Mouse (Mus musculus) kidney, adult 2 months (tissue): ENCODE measurements around the gene Chst11. TPM values are rescaled to one million over a fixed set of nuclear protein-coding genes. Genes with fewer than 3 reads are reported as not detected.

Experiments used
- DNase-seq: peaks from one replicate; pipeline ENCODE4 v3.0.0; 2021
- H3K27ac ChIP-seq: fragments of 200-500 bp; 2 replicates; pipeline ENCODE4 v1.5.1; 2012; ENCODE audit warnings: low read depth, low read length, control low read depth, inconsistent platforms; ENCODE audit not compliant: insufficient read depth
- H3K27me3 ChIP-seq: fragments of 200-500 bp; replicated peaks from 2 replicates; pipeline ENCODE4 v1.6.1; 2012; ENCODE audit warnings: mild to moderate bottlenecking, moderate library complexity, low read length, inconsistent platforms; ENCODE audit not compliant: control insufficient read depth, insufficient read depth
- H3K36me3 ChIP-seq: fragments of 200-500 bp; 2 replicates; pipeline ENCODE4 v1.6.1; 2012; ENCODE audit warnings: mild to moderate bottlenecking, moderate library complexity, low read length, inconsistent platforms; ENCODE audit not compliant: control insufficient read depth, insufficient read depth
- H3K4me1 ChIP-seq: fragments of 200-500 bp; 2 replicates; pipeline ENCODE4 v1.6.1; 2011; ENCODE audit warnings: low read length; ENCODE audit not compliant: control insufficient read depth, insufficient read depth
- H3K4me3 ChIP-seq: fragments of 200-500 bp; 2 replicates; pipeline ENCODE4 v1.5.1; 2011; ENCODE audit warnings: mild to moderate bottlenecking, low read depth, low read length, control low read depth; ENCODE audit not compliant: insufficient read depth
- CTCF ChIP-seq: fragments of 200-500 bp; conservative IDR thresholded peaks from 2 replicates; pipeline ENCODE4 v1.5.1; 2011; ENCODE audit warnings: low read depth, mild to moderate bottlenecking, control low read depth, low read length, moderate library complexity, mixed read lengths; ENCODE audit not compliant: insufficient read depth, insufficient read length
- POLR2A ChIP-seq: fragments of 200-500 bp; IDR thresholded peaks from one replicate; pipeline ENCODE4 v1.6.1; 2011; ENCODE audit warnings: low read depth, low read length, control low read depth
- WGBS: fragments of 180-500 bp; shearing (Covaris S2); methylation state at CpG from one replicate; pipeline ENCODE4 v1.1.7; 2018; 5-methylcytosine and 5-hydroxymethylcytosine counted together
- polyA plus RNA-seq: library from polyadenylated mRNA; depleted of rRNA; stranded (reverse); fragments of >200 nt; gene quantifications from 2 replicates; pipeline ENCODE4 v1.2.3, GENCODE M21; 2012

Chst11 gene
- polyA plus RNA-seq, 1 experiment = 8.0 TPM

DNA sequence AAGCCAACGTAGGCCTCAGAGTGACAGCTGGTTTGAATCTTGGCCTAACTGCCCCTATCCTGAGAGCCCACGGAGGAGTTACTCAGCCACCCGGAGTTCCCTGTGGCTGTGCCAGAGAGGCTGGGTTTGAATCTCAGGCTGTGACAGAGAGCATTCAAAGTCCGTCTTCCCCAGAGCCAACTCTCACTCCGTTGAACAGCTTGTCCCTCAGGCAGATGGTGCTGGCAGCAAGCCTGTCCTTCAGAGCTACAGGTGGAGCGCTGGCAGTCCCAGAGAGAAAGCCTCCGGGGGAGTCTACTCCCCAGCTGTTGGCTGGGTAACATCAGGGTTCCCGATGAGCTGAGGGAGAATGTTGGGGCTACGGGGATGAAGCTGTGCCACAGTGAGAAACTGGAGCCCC, 77.0 kb downstream of the Chst11 start:
- peaks cover 19% of the 10 kb centered on the region; the same call in 1 of the 2 replicates for H3K4me1 ChIP-seq
- DNase-seq = peak; percentile 92
- WGBS = 48% methylated on average over 9 of the region's 9 CpGs
- TF ChIP-seq POLR2A (no peak), CTCF (no peak)
- H3K4me3 ChIP-seq = no peak overlapping the region
- H3K27me3 ChIP-seq = no peaks in the 10 kb centered on the region
- no peak overlapping the region for H3K27ac ChIP-seq
- no peaks in the 10 kb centered on the region for H3K36me3 ChIP-seq

DNA sequence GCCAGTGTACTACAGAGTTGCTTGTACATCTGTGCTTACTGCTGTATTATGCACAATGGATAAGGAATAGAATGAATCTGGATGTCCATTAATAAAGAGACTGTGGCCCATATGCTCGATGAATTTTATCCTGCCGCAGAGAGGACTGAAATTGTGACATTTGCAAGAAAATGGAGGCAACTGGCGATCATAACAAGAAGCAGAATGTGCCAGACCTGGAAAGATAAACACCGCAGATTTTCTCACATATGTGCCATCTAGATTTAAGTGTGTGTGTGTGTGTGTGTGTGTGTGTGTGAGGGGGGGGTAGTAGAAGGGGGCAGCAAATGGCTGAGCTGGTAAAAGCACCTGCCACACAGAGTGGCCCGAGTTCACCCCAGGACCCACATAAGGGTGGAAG, 79.5 kb downstream of the Chst11 start:
- no peak for DNase-seq
- H3K36me3 ChIP-seq = no peaks in the 10 kb centered on the region
- no peak overlapping the region for H3K27ac ChIP-seq
- TF ChIP-seq POLR2A (no peak), CTCF (no peak)
- H3K27me3 ChIP-seq = no peaks in the 10 kb centered on the region
- H3K4me1 ChIP-seq = peaks cover 25% of the 10 kb centered on the region; the same call in 1 of the 2 replicates
- H3K4me3 ChIP-seq = no peak overlapping the region
- WGBS = 93% methylated on average over 5 of the region's 5 CpGs

DNA sequence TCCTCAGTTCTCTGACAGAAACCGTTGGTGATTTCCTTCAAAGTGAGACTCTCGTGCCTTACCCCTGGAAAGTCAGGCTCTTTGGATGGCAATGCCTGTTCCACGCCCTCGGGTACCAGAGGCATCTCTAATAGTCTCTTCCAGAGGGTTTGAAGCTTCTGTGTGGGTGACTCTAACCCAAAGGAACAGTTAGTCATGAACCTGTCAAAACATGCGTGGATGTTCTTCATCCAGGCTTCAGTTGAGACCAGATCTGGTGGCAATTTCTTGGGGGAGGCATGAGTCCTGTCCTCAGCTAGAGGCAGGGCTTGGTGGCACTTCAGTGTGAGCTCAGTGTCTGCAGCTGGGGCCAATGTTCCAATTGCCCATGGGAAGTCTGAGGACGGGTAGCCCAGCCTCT, 80.9 kb downstream of the Chst11 start:
- WGBS = 79% methylated on average over 6 of the region's 6 CpGs

DNA sequence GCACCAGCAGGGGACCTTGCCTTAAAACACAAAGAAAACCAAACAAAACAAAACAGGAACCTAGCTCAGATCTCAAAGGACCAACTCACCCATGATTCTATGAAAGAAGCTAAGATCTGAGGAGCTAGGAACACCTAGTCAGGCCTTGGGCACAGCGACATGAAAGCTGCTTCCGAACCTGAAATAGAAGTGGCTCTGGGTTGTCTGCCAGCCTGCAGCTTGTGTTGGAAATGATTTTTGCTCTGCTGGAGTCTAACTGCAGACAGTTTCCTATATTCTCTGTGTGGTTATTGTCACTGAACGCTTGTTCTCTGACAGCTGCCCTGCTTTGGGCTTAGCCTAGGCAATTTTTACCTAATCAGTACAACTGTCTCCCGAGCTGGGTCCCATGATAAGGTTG, 82.0 kb downstream of the Chst11 start:
- TF ChIP-seq CTCF = no peak
- TF ChIP-seq POLR2A = no peak
- WGBS = 86% methylated on average over 4 of the region's 4 CpGs
- Histone ChIP-seq H3K36me3 (no peaks in the 10 kb centered on the region), H3K27me3 (no peaks in the 10 kb centered on the region), H3K27ac (no peak overlapping the region), H3K4me1 (peaks cover 16% of the 10 kb centered on the region; the same call in 1 of the 2 replicates), H3K4me3 (no peak overlapping the region)
- DNase-seq = no peak

More for the DNA sequence above, 80.9 kb downstream of the Chst11 start:
- H3K27me3 ChIP-seq = no peaks in the 10 kb centered on the region
- H3K4me3 ChIP-seq = no peak overlapping the region
- H3K27ac ChIP-seq = no peak overlapping the region
- no peak for TF ChIP-seq POLR2A
- no peak for TF ChIP-seq CTCF
- no peaks in the 10 kb centered on the region for H3K36me3 ChIP-seq
- DNase-seq = no peak
- H3K4me1 ChIP-seq = peaks cover 19% of the 10 kb centered on the region; the same call in 1 of the 2 replicates

DNA sequence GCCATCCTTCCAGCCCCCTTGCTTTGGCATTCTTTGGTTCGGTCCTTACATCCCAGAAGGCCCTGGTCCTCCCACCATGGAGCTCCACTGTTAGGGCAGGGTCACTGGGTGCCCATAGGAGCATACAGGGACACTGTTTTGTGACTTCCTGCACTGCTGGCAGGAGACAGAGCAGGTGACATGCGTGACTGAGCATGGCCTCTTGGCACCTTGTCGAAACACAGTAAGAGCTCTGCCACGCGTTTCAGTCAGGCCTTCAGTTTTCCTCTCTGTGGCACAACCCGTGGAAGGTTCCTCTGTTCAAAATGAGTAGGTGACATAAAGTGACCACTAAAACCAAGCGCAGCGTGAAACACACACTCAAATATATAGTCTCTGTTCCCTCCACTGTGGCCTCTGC, 83.2 kb downstream of the Chst11 start:
- WGBS = 59% methylated on average over 8 of the region's 8 CpGs
- no peak overlapping the region for H3K27ac ChIP-seq
- H3K36me3 ChIP-seq = no peaks in the 10 kb centered on the region
- DNase-seq = peak; percentile 69
- no peaks in the 10 kb centered on the region for H3K27me3 ChIP-seq
- no peak for TF ChIP-seq CTCF
- TF ChIP-seq POLR2A = no peak
- no peak overlapping the region for H3K4me3 ChIP-seq
- peaks cover 12% of the 10 kb centered on the region; the same call in 1 of the 2 replicates for H3K4me1 ChIP-seq

DNA sequence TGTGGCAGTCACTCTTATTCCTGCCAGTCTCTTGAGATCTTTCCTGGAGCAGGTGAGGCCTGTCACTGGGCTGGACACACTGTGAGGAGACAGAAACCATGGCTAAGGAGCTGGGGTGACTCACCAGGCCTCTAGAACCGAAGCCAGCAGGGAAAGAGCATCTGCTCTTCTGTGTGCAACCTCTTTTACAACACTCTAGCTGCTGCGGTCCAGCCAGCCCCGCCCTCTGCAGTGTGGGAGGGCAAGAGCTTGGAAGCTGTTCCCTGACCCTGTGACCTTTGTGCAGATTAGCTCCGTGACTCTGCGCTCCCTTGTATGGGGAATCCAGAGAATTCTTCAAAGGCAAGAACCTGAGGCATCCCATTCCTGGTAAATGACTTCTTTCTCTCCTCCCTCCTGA, 84.5 kb downstream of the Chst11 start:
- peaks cover 12% of the 10 kb centered on the region; the same call in 1 of the 2 replicates for H3K4me1 ChIP-seq

DNA sequence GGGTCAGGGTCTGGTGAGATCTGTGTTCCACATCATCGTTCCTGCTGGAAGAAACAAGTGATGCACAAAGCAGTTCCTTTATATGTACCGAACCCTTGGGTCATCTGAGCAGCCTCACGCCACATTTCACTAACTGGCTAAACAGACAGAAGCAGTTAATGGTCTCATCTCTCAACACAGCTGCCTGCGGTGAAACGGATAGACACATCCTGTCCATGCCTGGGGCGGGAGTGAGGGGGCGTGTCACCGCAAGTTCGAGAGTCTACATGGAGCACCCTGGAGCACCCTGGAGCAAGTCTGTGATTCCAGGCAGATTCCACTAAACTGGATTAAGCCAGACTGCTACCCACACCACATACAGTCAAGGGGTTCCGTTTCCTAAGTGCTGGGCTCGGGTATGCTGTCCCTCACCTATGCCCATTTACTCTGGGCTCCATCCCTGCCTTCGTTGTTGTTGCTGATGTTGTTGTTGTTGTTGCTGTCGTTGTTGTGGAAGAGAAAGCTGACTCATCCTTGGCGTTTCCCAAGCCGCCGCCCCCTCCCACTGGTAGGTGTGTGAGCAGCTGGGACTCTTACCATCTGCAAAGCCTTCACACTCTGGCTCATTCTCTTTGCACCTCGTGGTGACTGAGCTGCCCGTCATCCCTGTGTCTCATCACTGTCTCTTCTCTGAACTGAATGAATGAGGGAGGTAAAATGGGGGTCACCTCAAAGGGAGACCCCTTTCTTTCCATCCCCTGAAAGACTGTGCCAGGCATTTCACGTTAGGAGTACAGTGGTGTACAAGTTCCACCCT, 86.7 kb downstream of the Chst11 start:
- Histone ChIP-seq H3K4me1 (peaks cover 12% of the 10 kb centered on the region; the same call in 1 of the 2 replicates), H3K4me3 (no peak overlapping the region), H3K27me3 (no peaks in the 10 kb centered on the region), H3K27ac (no peak overlapping the region), H3K36me3 (no peaks in the 10 kb centered on the region)
- 63% methylated on average over 19 of the region's 19 CpGs for WGBS
- no peak for DNase-seq
- TF ChIP-seq CTCF = no peak
- no peak for TF ChIP-seq POLR2A

More for the DNA sequence above, 84.5 kb downstream of the Chst11 start:
- H3K27me3 ChIP-seq = no peaks in the 10 kb centered on the region
- peak; percentile 66 for DNase-seq
- H3K36me3 ChIP-seq = no peaks in the 10 kb centered on the region
- WGBS = 32% methylated on average over 5 of the region's 5 CpGs
- no peak overlapping the region for H3K4me3 ChIP-seq
- H3K27ac ChIP-seq = no peak overlapping the region
- TF ChIP-seq CTCF (no peak), POLR2A (no peak)
